ENCODE assay signal across 28 mouse cellular contexts in the genomic region with DNA sequence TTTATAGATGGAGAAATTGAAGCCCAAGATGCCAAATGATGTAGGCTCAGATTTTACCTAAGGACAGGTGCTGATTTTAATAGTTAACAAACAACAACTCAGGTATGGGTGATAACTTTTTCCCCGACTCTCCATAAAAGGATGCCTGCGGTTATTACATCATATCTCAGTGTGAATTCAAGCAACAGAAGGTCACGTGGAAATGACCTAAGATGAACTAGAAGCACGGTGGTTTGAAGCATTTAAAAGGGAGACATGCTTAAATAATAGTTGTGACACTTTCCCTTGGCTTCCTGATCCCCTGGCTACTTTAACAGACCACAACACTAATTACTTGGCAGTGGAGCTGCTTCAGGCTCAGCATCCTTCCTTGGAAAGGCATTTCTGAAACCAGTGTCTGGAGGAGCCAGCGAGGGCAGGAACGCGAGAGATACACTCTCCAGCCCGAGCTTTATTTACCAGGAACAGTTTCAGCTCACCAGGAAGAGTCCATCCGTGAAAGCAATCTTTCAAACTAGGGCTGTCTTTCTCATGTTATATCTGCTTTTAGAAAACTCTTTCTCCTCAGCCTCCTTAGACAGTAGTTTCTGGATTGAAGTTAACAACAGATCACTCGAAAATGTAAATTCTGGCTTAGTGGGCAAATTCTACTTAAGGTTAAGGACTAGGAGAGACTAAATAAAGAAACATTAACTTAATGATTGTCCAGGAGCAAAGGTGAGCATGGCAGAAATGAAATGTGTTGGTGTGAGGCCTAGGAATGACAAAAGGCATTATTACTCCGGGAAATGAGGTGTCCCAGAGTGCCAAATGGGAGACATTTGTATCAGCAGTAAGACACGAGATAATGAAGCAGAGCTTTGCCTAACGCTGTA. TPM values are rescaled to one million over a fixed set of nuclear protein-coding genes. Genes with fewer than 3 reads are reported as not detected.
DNase-seq lines count a peak whose midpoint lies in the region; ATAC-seq and TF ChIP-seq lines count a peak whose summit lies in the region.
"Had no signal": no experiment of that assay in that cellular context is flagged by ENCODE, and none has a peak within 500 bp of the region (broad histone marks: within the 10 kb centered on the region; RNA-seq: fewer than 3 reads in every experiment).

No protein-coding gene starts in this region.

- H3K9me3 ChIP-seq in heart, embryonic 10.5 days: peaks cover 3% of the 10 kb centered on the region; the same call in 1 of the 2 replicates
- peaks cover under 1% of the 10 kb centered on the region; the same call in 1 of the 2 replicates for H3K9me3 ChIP-seq in kidney, embryonic 14.5 days (ENCODE audit: control insufficient read depth, low read length)
- H3K9me3 ChIP-seq in midbrain, embryonic 11.5 days (ENCODE audit: control insufficient read depth, low read length): peaks cover under 1% of the 10 kb centered on the region; the same call in 1 of the 2 replicates
- H3K9me3 ChIP-seq in midbrain, embryonic 10.5 days (replicated peaks): peaks cover 5% of the 10 kb centered on the region; the same call in 1 of the 2 replicates
- H3K9me3 ChIP-seq: embryonic facial prominence, embryonic 12.5 days had no signal

- TF ChIP-seq CTCF in kidney, adult 2 months (conservative IDR thresholded peaks at IDR 0.05; ENCODE audit: insufficient read depth, insufficient read length, low read depth, low read length): no peak
- TF ChIP-seq CTCF in Patski (IDR thresholded peaks at IDR 0.05): no peak

- H3K9ac ChIP-seq in kidney, embryonic 14.5 days (ENCODE audit: low read depth, low read length): no peak overlapping the region
- no peak overlapping the region for H3K9ac ChIP-seq in midbrain, embryonic 11.5 days (ENCODE audit: low read length)
- H3K9ac ChIP-seq: embryonic facial prominence, embryonic 12.5 days; forebrain, embryonic 12.5 days; forebrain, embryonic 15.5 days; heart, embryonic 12.5 days; hindbrain, embryonic 14.5 days had no signal

- 46% methylated on average over 13 of the region's 13 CpGs for WGBS in heart, embryonic 10.5 days
- 41% methylated on average over 13 of the region's 13 CpGs for WGBS in kidney, adult 2 months
- WGBS in kidney, embryonic 14.5 days: 49% methylated on average over 13 of the region's 13 CpGs
- 72% methylated on average over 13 of the region's 13 CpGs for WGBS in midbrain, embryonic 11.5 days
- 76% methylated on average over 13 of the region's 13 CpGs for WGBS in midbrain, embryonic 10.5 days

- no peak for ATAC-seq in kidney, embryonic 14.5 days (ENCODE audit: low FRiP score, low TSS enrichment)
- no peak for ATAC-seq in midbrain, embryonic 11.5 days (ENCODE audit: low FRiP score)
- ATAC-seq in Patski: peak; percentile 38
- ATAC-seq: CD4-positive, CD25-positive, alpha-beta regulatory T cell, adult 4 months; forebrain, embryonic 15.5 days; hindbrain, postnatal 0 days; inflammation-experienced regulatory T-cells, adult 6 months had no signal

- H3K36me3 ChIP-seq in heart, embryonic 10.5 days: no peaks in the 10 kb centered on the region
- no peaks in the 10 kb centered on the region for H3K36me3 ChIP-seq in kidney, adult 2 months (ENCODE audit: control insufficient read depth, insufficient read depth, low read length)
- no peaks in the 10 kb centered on the region for H3K36me3 ChIP-seq in kidney, embryonic 14.5 days (ENCODE audit: control insufficient read depth, insufficient read depth, low read length)
- no peaks in the 10 kb centered on the region for H3K36me3 ChIP-seq in midbrain, embryonic 11.5 days (ENCODE audit: control insufficient read depth, insufficient read depth, low read length)
- no peaks in the 10 kb centered on the region for H3K36me3 ChIP-seq in midbrain, embryonic 10.5 days
- H3K36me3 ChIP-seq: embryonic facial prominence, embryonic 12.5 days; forebrain, embryonic 12.5 days; forebrain, embryonic 15.5 days; heart, embryonic 12.5 days; hindbrain, embryonic 10.5 days had no signal

- no peak overlapping the region for H3K4me3 ChIP-seq in heart, embryonic 10.5 days
- no peak overlapping the region for H3K4me3 ChIP-seq in kidney, adult 2 months (ENCODE audit: insufficient read depth, low read depth, low read length)
- no peak overlapping the region for H3K4me3 ChIP-seq in kidney, embryonic 14.5 days (ENCODE audit: low read length)
- no peak overlapping the region for H3K4me3 ChIP-seq in midbrain, embryonic 11.5 days (ENCODE audit: low read depth, low read length)
- no peak overlapping the region for H3K4me3 ChIP-seq in midbrain, embryonic 10.5 days
- H3K4me3 ChIP-seq: embryonic facial prominence, embryonic 12.5 days; erythroblast, embryonic 14.5 days; forebrain, embryonic 12.5 days; forebrain, embryonic 15.5 days; heart, adult 2 months; heart, embryonic 12.5 days; hindbrain, embryonic 10.5 days had no signal

- no peaks in the 10 kb centered on the region for H3K27me3 ChIP-seq in heart, embryonic 10.5 days (ENCODE audit: insufficient read depth, poor library complexity, severe bottlenecking)
- no peaks in the 10 kb centered on the region for H3K27me3 ChIP-seq in kidney, adult 2 months (replicated peaks; ENCODE audit: control insufficient read depth, insufficient read depth, low read length)
- no peaks in the 10 kb centered on the region for H3K27me3 ChIP-seq in kidney, embryonic 14.5 days (ENCODE audit: control insufficient read depth, insufficient read depth, low read length)
- no peaks in the 10 kb centered on the region for H3K27me3 ChIP-seq in midbrain, embryonic 11.5 days (ENCODE audit: control insufficient read depth, insufficient read depth, low read length)
- H3K27me3 ChIP-seq in midbrain, embryonic 10.5 days (ENCODE audit: low read depth, poor library complexity, severe bottlenecking): no peaks in the 10 kb centered on the region
- no peaks in the 10 kb centered on the region for H3K27me3 ChIP-seq in Patski
- H3K27me3 ChIP-seq: embryonic facial prominence, embryonic 12.5 days; forebrain, embryonic 12.5 days; forebrain, embryonic 15.5 days; heart, embryonic 12.5 days had no signal

- TF ChIP-seq POLR2A in kidney, adult 2 months (IDR thresholded peaks at IDR 0.05; ENCODE audit: low read depth, low read length): no peak

- H3K27ac ChIP-seq in heart, embryonic 10.5 days: 0 out of 2 replicates have a peak overlapping the region, but pooled peaks have one; percentile 2
- peak overlapping the region; percentile 47 for H3K27ac ChIP-seq in kidney, adult 2 months (ENCODE audit: insufficient read depth, low read depth, low read length)
- no peak overlapping the region for H3K27ac ChIP-seq in kidney, embryonic 14.5 days (ENCODE audit: low read depth, low read length)
- no peak overlapping the region for H3K27ac ChIP-seq in midbrain, embryonic 11.5 days (ENCODE audit: low read depth, low read length)
- no peak overlapping the region for H3K27ac ChIP-seq in midbrain, embryonic 10.5 days (replicated peaks)
- H3K27ac ChIP-seq: embryonic facial prominence, embryonic 12.5 days; forebrain, embryonic 12.5 days; forebrain, embryonic 15.5 days; heart, adult 2 months; hindbrain, embryonic 10.5 days; hindbrain, embryonic 14.5 days; hindbrain, postnatal 0 days had no signal

- in situ Hi-C loops in Patski (cut with MboI; ENCODE audit: low pct_unique_long_range_greater_than_20kb): loop anchor here (5.0 kb wide), 2 partner anchors 70 to 95 kb away; a partner anchor contains a TSS

- no peak overlapping the region for H3K4me2 ChIP-seq in kidney, embryonic 14.5 days (replicated peaks; ENCODE audit: low read depth, low read length)
- H3K4me2 ChIP-seq in midbrain, embryonic 11.5 days: no peak overlapping the region
- H3K4me2 ChIP-seq: embryonic facial prominence, embryonic 12.5 days; forebrain, embryonic 12.5 days; forebrain, embryonic 15.5 days; heart, embryonic 12.5 days; hindbrain, embryonic 14.5 days had no signal

- peaks cover 48% of the 10 kb centered on the region for H3K4me1 ChIP-seq in heart, embryonic 10.5 days
- peaks cover 7% of the 10 kb centered on the region for H3K4me1 ChIP-seq in kidney, adult 2 months (ENCODE audit: control insufficient read depth, insufficient read depth, low read length)
- H3K4me1 ChIP-seq in kidney, embryonic 14.5 days (ENCODE audit: control insufficient read depth, insufficient read depth, low read length): peaks cover 11% of the 10 kb centered on the region; the same call in 1 of the 2 replicates
- no peaks in the 10 kb centered on the region for H3K4me1 ChIP-seq in midbrain, embryonic 11.5 days (ENCODE audit: control insufficient read depth, insufficient read depth, low read length)
- peaks cover 30% of the 10 kb centered on the region for H3K4me1 ChIP-seq in midbrain, embryonic 10.5 days

- POLR2A ChIA-PET in Patski (lab: Charles Lee): no interaction called here

- CTCF ChIA-PET in Patski (lab: Charles Lee): interaction anchor here (1.1 kb wide), 1 partner anchor 12 kb away, joined by 3 read pairs; no protein-coding TSS in a partner anchor

- DNase-seq in heart, embryonic 10.5 days (ENCODE audit: low spot score): no peak
- no peak for DNase-seq in heart, postnatal 14 days
- DNase-seq in kidney, adult 2 months: peak; percentile 66
- DNase-seq in midbrain, embryonic 11.5 days (ENCODE audit: low spot score, missing footprints): peak; percentile 77
- DNase-seq in midbrain, embryonic 10.5 days (ENCODE audit: low spot score): no peak
- DNase-seq in Patski (ENCODE audit: low read depth, low spot score): peak; percentile 65
- no peak for DNase-seq in left cerebral cortex, postnatal 10 days (ENCODE audit: extremely low spot score in 1 of 2, low spot score in 2 of 2)
- DNase-seq: adrenal gland, postnatal 10 days; adrenal gland, postnatal 36 days; cerebellum, adult 18-20 months; cerebellum, adult 9-10 months; gastrocnemius, postnatal 25 days; heart, adult 2 months had no signal

- intact Hi-C loops in heart, postnatal 14 days (cut with DNase I): loop anchor here (5.0 kb wide), 1 partner anchor 110 kb away; no protein-coding TSS in a partner anchor
- intact Hi-C loops in left cerebral cortex, postnatal 10 days (cut with DNase I): no loop called here

RNA-seq across cellular contexts. Expression of a gene that starts 6.2 kb away (rescaled TPM):
- 67.3 and 88.3 TPM in 2 replicates for polyA plus RNA-seq in heart, embryonic 10.5 days (2016; fragmentation: Nextera tagmentation; extraction: Ambion mirVana)
- total RNA-seq in heart, postnatal 14 days (2021): 10 to 100 TPM; 80.7 to 89.8 TPM
- 20.6 and 23.4 TPM in 2 replicates for polyA plus RNA-seq in kidney, adult 2 months (2012; rRNA removed)
- 34.7 and 80.1 TPM in 2 replicates for polyA plus RNA-seq in kidney, embryonic 14.5 days (2014; fragmentation: Nextera tagmentation; extraction: Ambion mirVana)
- 30.2 and 30.7 TPM in 2 replicates for polyA plus RNA-seq in midbrain, embryonic 11.5 days (2014; fragmentation: Nextera tagmentation; extraction: Ambion mirVana)
- 28.4 and 28.8 TPM in 2 replicates for polyA plus RNA-seq in midbrain, embryonic 10.5 days (2016; fragmentation: Nextera tagmentation; extraction: Ambion mirVana)
- 138 TPM for polyA plus RNA-seq in Patski (2021)
- 100 to 1,000 TPM in 1 of 2 experiments, 10 to 100 TPM in 1; 96.3 to 100 TPM for total RNA-seq in left cerebral cortex, postnatal 10 days (2021)
- polyA plus RNA-seq: erythroblast, embryonic 14.5 days had no signal

RNA-seq across cellular contexts. Expression of a gene that starts 32.2 kb away (rescaled TPM):
- polyA plus RNA-seq in heart, embryonic 10.5 days (2016; fragmentation: Nextera tagmentation; extraction: Ambion mirVana): not detected in 2 replicates
- 1 to 10 TPM; 1.3 to 1.4 TPM for total RNA-seq in heart, postnatal 14 days (2021)
- 0.11 TPM in 1 of 2 replicates, not detected in the other for polyA plus RNA-seq in kidney, adult 2 months (2012; rRNA removed)
- not detected in 2 replicates for polyA plus RNA-seq in kidney, embryonic 14.5 days (2014; fragmentation: Nextera tagmentation; extraction: Ambion mirVana)
- polyA plus RNA-seq in midbrain, embryonic 11.5 days (2014; fragmentation: Nextera tagmentation; extraction: Ambion mirVana): not detected in 2 replicates
- not detected in 2 replicates for polyA plus RNA-seq in midbrain, embryonic 10.5 days (2016; fragmentation: Nextera tagmentation; extraction: Ambion mirVana)
- polyA plus RNA-seq in Patski (2021): not detected
- total RNA-seq in left cerebral cortex, postnatal 10 days (2021): not detected
- total RNA-seq: adrenal gland, adult 18-20 months; adrenal gland, postnatal 10 days; adrenal gland, postnatal 36 days; gastrocnemius, adult 8-10 months; gastrocnemius, postnatal 25 days; hindbrain, postnatal 0 days; MEL had no signal
- polyA plus RNA-seq: C2C12; CD4-positive, CD25-positive, alpha-beta regulatory T cell, adult 4 months; embryonic facial prominence, embryonic 12.5 days; erythroblast, embryonic 14.5 days; forebrain, embryonic 12.5 days; forebrain, embryonic 15.5 days; heart, embryonic 12.5 days; hindbrain, embryonic 10.5 days; hindbrain, embryonic 14.5 days; hindbrain, postnatal 0 days; inflammation-experienced regulatory T-cells, adult 6 months had no signal

Comparison
In these comparisons a context has a peak if more than half of its experiments do, and no peak if none do; other contexts are left out.
1. DNase-seq: peak in kidney, adult 2 months (single experiment), midbrain, embryonic 11.5 days (single experiment) and Patski (single experiment); none in heart, embryonic 10.5 days (single experiment), heart, postnatal 14 days (0 of 2), midbrain, embryonic 10.5 days (single experiment) and left cerebral cortex, postnatal 10 days (0 of 2).
2. H3K27ac ChIP-seq: peak in heart, embryonic 10.5 days (single experiment) and kidney, adult 2 months (single experiment); none in kidney, embryonic 14.5 days (single experiment), midbrain, embryonic 11.5 days (single experiment) and midbrain, embryonic 10.5 days (single experiment).